Mouse (Mus musculus) ES-E14 (cell line): ENCODE results near the gene Mlst8.

Experiments used
- CHD2 ChIP-seq: IDR thresholded peaks from 2 replicates; pipeline ENCODE4 v1.6.1; 2014; ENCODE audit warnings: mild to moderate bottlenecking, low read depth, low read length, inconsistent platforms
- HCFC1 ChIP-seq: IDR thresholded peaks from 2 replicates; pipeline ENCODE4 v1.6.1; 2012; ENCODE audit warnings: low read length, inconsistent platforms, borderline replicate concordance; ENCODE audit not compliant: insufficient read depth
- MAFK ChIP-seq: IDR thresholded peaks from 2 replicates; pipeline ENCODE4 v1.6.1; 2014; ENCODE audit warnings: mild to moderate bottlenecking, low read depth, low read length, inconsistent platforms; ENCODE audit not compliant: insufficient read depth

- TF ChIP-seq CHD2 (peak; percentile 79), MAFK (no peak), HCFC1 (no peak)
These were observed 8.8 kb downstream of the Mlst8 start, which contains the start of the genes E4f1 and Pgp for GRCm38 (mm10) chr17:24469910-24470602.
